Mouse (Mus musculus): ENCODE data around the gene Ddn. TPM values are rescaled to one million over a fixed set of nuclear protein-coding genes. Genes with fewer than 3 reads are reported as not detected.

The Ddn gene
- polyA plus RNA-seq, 1 experiment from 2014 or later, result not detected

DNA sequence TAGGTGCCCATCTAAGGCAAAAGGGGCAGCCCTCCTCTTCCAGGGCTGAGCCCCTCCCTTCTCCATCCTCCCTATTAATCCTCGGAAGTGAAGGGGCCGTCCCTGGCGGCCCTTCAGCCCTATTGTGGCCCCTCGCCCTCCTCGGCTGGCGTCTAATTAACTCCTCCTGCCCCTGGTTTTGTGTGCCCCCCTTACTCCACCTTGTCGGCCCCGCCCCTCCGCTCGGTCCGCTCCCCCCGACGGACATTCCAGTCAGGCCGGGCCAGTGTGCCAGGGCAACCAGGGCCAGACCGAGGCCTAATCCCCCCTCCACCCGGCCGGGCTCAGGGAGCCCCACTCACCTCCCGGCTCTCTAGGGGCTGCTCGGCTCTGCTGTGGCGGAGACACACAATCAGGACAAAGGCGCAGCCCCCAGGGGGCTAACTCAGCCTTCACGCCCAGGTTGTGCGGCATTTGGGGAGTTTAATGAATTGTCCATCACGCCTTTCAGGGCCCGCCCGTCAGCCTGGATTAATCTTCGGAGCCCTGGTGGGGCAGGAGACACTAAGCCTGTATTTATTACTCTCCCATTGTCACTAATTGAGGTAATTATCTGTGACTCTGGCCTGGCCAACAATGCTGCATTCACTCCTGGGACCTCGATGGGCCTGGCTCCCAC is 11.3 kb downstream of the Ddn start:
- no peaks in the 10 kb centered on the region for H3K36me3 ChIP-seq (ENCODE audit: control insufficient read depth, insufficient read depth, low read length)
- H3K4me2 ChIP-seq (ENCODE audit: low read depth, low read length), result peak overlapping the region; percentile 12; the same call in 1 of the 2 replicates
- H3K9ac ChIP-seq (ENCODE audit: low read depth, low read length), result peak overlapping the region; percentile 25; the same call in 1 of the 2 replicates
- H3K27ac ChIP-seq (replicated peaks; ENCODE audit: low read depth, low read length), result no peak overlapping the region
- H3K27me3 ChIP-seq (replicated peaks; ENCODE audit: control insufficient read depth, insufficient read depth, low read length), result peaks cover 99% of the 10 kb centered on the region
- ATAC-seq (ENCODE audit: low read depth), result peak; percentile 63; the same call in 1 of the 2 replicates
- no peaks in the 10 kb centered on the region for H3K9me3 ChIP-seq (ENCODE audit: control insufficient read depth, low read length)
- H3K4me3 ChIP-seq (ENCODE audit: low read depth, low read length), result no peak overlapping the region
- peak; percentile 64 for DNase-seq (ENCODE audit: low spot score)
- WGBS, result 3% methylated on average over 22 of the region's 28 CpGs
- H3K4me1 ChIP-seq (ENCODE audit: control insufficient read depth, insufficient read depth, low read length), result 0 out of 2 replicates have a peak, but pooled peaks cover under 1% of the 10 kb centered on the region

GRCm38 (mm10) chr15:98796803-98797595 is 12.3 kb downstream of the Ddn start:
- ATAC-seq (ENCODE audit: low read depth) (peak; percentile 34; the same call in 1 of the 2 replicates), DNase-seq (ENCODE audit: low spot score) (no peak)
- 3% methylated on average over 12 of the region's 13 CpGs for WGBS
- H3K4me1 ChIP-seq (ENCODE audit: control insufficient read depth, insufficient read depth, low read length), result 0 out of 2 replicates have a peak, but pooled peaks cover 9% of the 10 kb centered on the region
- H3K4me3 ChIP-seq (ENCODE audit: low read depth, low read length), result no peak overlapping the region
- H3K27ac ChIP-seq (replicated peaks; ENCODE audit: low read depth, low read length), result no peak overlapping the region
- no peaks in the 10 kb centered on the region for H3K36me3 ChIP-seq (ENCODE audit: control insufficient read depth, insufficient read depth, low read length)
- H3K9ac ChIP-seq (ENCODE audit: low read depth, low read length), result no peak overlapping the region
- no peaks in the 10 kb centered on the region for H3K9me3 ChIP-seq (ENCODE audit: control insufficient read depth, low read length)
- H3K4me2 ChIP-seq (ENCODE audit: low read depth, low read length), result no peak overlapping the region
- H3K27me3 ChIP-seq (replicated peaks; ENCODE audit: control insufficient read depth, insufficient read depth, low read length), result peaks cover 99% of the 10 kb centered on the region

DNA sequence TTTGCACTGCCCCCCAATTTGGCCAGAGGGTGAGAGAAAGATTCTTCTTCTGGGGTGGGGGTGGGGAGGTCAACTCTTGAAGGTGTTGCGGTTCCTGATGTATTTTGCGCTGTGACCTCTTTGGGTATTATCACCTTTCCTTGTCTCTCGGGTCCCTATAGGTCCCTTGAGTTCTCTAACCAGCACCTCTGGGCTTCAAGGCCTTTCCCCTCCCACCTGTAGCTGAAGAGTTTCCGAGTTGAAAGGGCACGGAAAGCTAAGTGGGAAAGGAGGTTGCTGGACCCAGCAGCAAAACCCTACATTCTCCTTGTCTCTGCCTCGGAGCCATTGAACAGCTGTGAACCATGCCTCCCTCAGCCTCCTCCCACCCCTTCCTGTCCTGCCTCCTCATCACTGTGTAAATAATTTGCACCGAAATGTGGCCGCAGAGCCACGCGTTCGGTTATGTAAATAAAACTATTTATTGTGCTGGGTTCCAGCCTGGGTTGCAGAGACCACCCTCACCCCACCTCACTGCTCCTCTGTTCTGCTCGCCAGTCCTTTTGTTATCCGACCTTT is 16.1 kb downstream of the Ddn start:
- Histone ChIP-seq H3K9me3 (ENCODE audit: control insufficient read depth, low read length) (no peaks in the 10 kb centered on the region), H3K9ac (ENCODE audit: low read depth, low read length) (no peak overlapping the region), H3K27ac (replicated peaks; ENCODE audit: low read depth, low read length) (no peak overlapping the region), H3K36me3 (ENCODE audit: control insufficient read depth, insufficient read depth, low read length) (no peaks in the 10 kb centered on the region), H3K4me3 (ENCODE audit: low read depth, low read length) (peak overlapping the region; percentile 33; the same call in 1 of the 2 replicates), H3K27me3 (replicated peaks; ENCODE audit: control insufficient read depth, insufficient read depth, low read length) (peaks cover 99% of the 10 kb centered on the region), H3K4me1 (ENCODE audit: control insufficient read depth, insufficient read depth, low read length) (0 out of 2 replicates have a peak, but pooled peaks cover 9% of the 10 kb centered on the region), H3K4me2 (ENCODE audit: low read depth, low read length) (peak overlapping the region; percentile 48; the same call in 1 of the 2 replicates)
- DNase-seq (ENCODE audit: low spot score), result no peak
- ATAC-seq (ENCODE audit: low read depth), result no peak
- WGBS, result 5% methylated on average over 13 of the region's 13 CpGs

DNA sequence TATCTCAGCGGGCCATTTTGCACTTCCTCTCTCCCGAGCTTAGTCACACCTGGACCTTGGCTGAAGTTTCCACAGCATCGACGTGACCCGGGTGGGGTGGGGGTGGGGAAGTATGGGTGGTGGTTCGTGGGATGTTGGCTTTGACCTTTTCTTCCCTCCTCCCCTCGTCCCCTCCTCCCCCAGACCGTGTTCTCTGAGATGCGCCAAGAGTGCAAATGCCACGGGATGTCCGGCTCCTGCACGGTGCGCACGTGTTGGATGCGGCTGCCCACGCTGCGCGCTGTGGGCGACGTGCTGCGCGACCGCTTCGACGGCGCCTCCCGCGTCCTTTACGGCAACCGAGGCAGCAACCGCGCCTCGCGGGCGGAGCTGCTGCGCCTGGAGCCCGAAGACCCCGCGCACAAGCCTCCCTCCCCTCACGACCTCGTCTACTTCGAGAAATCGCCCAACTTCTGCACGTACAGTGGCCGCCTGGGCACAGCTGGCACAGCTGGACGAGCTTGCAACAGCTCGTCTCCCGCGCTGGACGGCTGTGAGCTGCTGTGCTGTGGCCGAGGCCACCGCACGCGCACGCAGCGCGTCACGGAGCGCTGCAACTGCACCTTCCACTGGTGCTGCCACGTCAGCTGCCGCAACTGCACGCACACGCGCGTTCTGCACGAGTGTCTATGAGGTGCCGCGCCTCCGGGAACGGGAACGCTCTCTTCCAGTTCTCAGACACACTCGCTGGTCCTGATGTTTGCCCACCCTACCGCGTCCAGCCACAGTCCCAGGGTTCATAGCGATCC is 16.9 kb downstream of the Ddn start:
- no peaks in the 10 kb centered on the region for H3K36me3 ChIP-seq (ENCODE audit: control insufficient read depth, insufficient read depth, low read length)
- 0 out of 2 replicates have a peak, but pooled peaks cover 9% of the 10 kb centered on the region for H3K4me1 ChIP-seq (ENCODE audit: control insufficient read depth, insufficient read depth, low read length)
- ATAC-seq (ENCODE audit: low read depth) (no peak), DNase-seq (ENCODE audit: low spot score) (no peak)
- H3K27ac ChIP-seq (replicated peaks; ENCODE audit: low read depth, low read length), result no peak overlapping the region
- H3K4me3 ChIP-seq (ENCODE audit: low read depth, low read length), result peak overlapping the region; percentile 33
- peaks cover 99% of the 10 kb centered on the region for H3K27me3 ChIP-seq (replicated peaks; ENCODE audit: control insufficient read depth, insufficient read depth, low read length)
- no peaks in the 10 kb centered on the region for H3K9me3 ChIP-seq (ENCODE audit: control insufficient read depth, low read length)
- H3K9ac ChIP-seq (ENCODE audit: low read depth, low read length), result peak overlapping the region; percentile 30; the same call in 1 of the 2 replicates
- peak overlapping the region; percentile 48 for H3K4me2 ChIP-seq (ENCODE audit: low read depth, low read length)
- WGBS, result 2% methylated on average over 55 of the region's 75 CpGs

DNA sequence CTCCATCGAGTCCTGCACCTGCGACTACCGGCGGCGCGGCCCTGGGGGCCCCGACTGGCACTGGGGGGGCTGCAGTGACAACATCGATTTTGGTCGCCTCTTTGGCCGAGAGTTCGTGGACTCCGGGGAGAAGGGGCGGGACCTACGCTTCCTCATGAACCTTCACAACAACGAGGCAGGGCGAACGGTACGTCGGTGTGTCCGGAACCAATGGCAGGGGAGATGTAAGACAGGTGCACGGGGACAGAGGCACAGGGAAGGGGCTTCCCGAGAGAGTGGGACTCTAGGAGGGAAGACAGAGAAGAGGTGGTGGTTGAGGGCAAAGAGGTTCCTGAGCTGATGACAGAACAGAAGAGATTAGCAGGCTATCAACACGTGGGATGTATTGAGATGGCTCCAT is 17.5 kb downstream of the Ddn start:
- Histone ChIP-seq H3K9me3 (ENCODE audit: control insufficient read depth, low read length) (no peaks in the 10 kb centered on the region), H3K27me3 (replicated peaks; ENCODE audit: control insufficient read depth, insufficient read depth, low read length) (peaks cover 96% of the 10 kb centered on the region), H3K9ac (ENCODE audit: low read depth, low read length) (no peak overlapping the region), H3K36me3 (ENCODE audit: control insufficient read depth, insufficient read depth, low read length) (no peaks in the 10 kb centered on the region), H3K27ac (replicated peaks; ENCODE audit: low read depth, low read length) (no peak overlapping the region), H3K4me1 (ENCODE audit: control insufficient read depth, insufficient read depth, low read length) (0 out of 2 replicates have a peak, but pooled peaks cover 9% of the 10 kb centered on the region), H3K4me2 (ENCODE audit: low read depth, low read length) (no peak overlapping the region), H3K4me3 (ENCODE audit: low read depth, low read length) (peak overlapping the region; percentile 4; the same call in 1 of the 2 replicates)
- ATAC-seq (ENCODE audit: low read depth) (no peak), DNase-seq (ENCODE audit: low spot score) (no peak)
- WGBS, result 2% methylated on average over 23 of the region's 23 CpGs

- Histone ChIP-seq H3K4me3 (ENCODE audit: low read depth, low read length) (peak overlapping the region; percentile 16; the same call in 1 of the 2 replicates), H3K4me2 (ENCODE audit: low read depth, low read length) (peak overlapping the region; percentile 29), H3K9me3 (ENCODE audit: control insufficient read depth, low read length) (no peaks in the 10 kb centered on the region), H3K27ac (replicated peaks; ENCODE audit: low read depth, low read length) (no peak overlapping the region), H3K36me3 (ENCODE audit: control insufficient read depth, insufficient read depth, low read length) (no peaks in the 10 kb centered on the region), H3K9ac (ENCODE audit: low read depth, low read length) (no peak overlapping the region), H3K4me1 (ENCODE audit: control insufficient read depth, insufficient read depth, low read length) (0 out of 2 replicates have a peak, but pooled peaks cover 9% of the 10 kb centered on the region), H3K27me3 (replicated peaks; ENCODE audit: control insufficient read depth, insufficient read depth, low read length) (peaks cover 94% of the 10 kb centered on the region)
- DNase-seq (ENCODE audit: low spot score), result no peak
- 3% methylated on average over 12 of the region's 12 CpGs for WGBS
- ATAC-seq (ENCODE audit: low read depth), result no peak
Measured at GRCm38 (mm10) chr15:98791221-98791620, 18.1 kb downstream of the Ddn start.

GRCm38 (mm10) chr15:98790761-98791160 is 18.5 kb downstream of the Ddn start:
- Histone ChIP-seq H3K9me3 (ENCODE audit: control insufficient read depth, low read length) (peaks cover 2% of the 10 kb centered on the region; the same call in 1 of the 2 replicates), H3K4me3 (ENCODE audit: low read depth, low read length) (peak overlapping the region; percentile 16), H3K9ac (ENCODE audit: low read depth, low read length) (no peak overlapping the region), H3K4me1 (ENCODE audit: control insufficient read depth, insufficient read depth, low read length) (0 out of 2 replicates have a peak, but pooled peaks cover 9% of the 10 kb centered on the region), H3K27ac (replicated peaks; ENCODE audit: low read depth, low read length) (no peak overlapping the region), H3K4me2 (ENCODE audit: low read depth, low read length) (peak overlapping the region; percentile 29), H3K36me3 (ENCODE audit: control insufficient read depth, insufficient read depth, low read length) (no peaks in the 10 kb centered on the region), H3K27me3 (replicated peaks; ENCODE audit: control insufficient read depth, insufficient read depth, low read length) (peaks cover 90% of the 10 kb centered on the region)
- DNase-seq (ENCODE audit: low spot score) (no peak), ATAC-seq (ENCODE audit: low read depth) (0 out of 2 replicates have a peak, but pooled peaks have one; percentile 34)
- under 1% methylated on average over 23 of the region's 23 CpGs for WGBS

Measured in embryonic facial prominence, embryonic 14.5 days (tissue).